Mouse (Mus musculus) kidney, postnatal 4 days (tissue): ENCODE measurements around the gene Defb20.

Experiments
- DNase-seq, 2 experiments: peaks; one replicate each; pipeline ENCODE4 v3.0.0; 2021; ENCODE audit warnings: mixed read lengths in 2 of 2

Gene Defb20

DNA sequence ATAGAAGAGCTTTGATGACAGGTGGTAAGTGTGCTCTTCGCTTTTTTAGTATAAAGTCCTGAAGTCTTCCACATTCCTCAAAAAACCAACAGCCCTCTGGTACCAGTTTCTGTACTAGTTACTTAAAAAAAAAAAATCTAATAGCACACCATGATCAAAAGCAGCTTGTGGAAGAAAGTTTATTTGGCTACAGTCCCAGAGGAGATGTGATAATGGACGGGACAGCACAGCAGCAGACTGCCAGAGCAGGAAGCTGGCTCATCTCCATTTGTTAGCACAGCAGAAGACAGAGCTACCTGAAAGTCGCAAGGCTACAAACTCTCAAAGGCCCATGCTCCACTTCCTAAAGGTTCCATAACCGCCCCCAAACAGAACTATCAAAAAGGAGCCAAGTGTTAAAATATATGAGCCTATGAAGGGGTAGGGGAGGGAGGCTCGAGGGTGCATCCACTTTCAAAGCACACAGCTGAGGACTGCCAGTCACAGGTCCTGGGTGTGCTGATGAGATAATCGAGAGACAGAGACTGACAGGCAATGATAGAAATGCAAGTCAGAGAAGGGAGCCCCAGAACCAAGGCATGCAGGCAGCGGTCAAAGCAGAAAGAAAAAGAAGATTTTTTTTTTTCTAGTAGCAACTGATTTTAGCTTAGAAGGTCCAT, 23.5 kb downstream of the Defb20 start:
- no peak for DNase-seq

GRCm38 (mm10) chr2:152500863-152501229, 24.0 kb downstream of the Defb20 start:
- DNase-seq = no peak

GRCm38 (mm10) chr2:152503950-152504349, 27.1 kb downstream of the Defb20 start:
- DNase-seq = no peak

DNA sequence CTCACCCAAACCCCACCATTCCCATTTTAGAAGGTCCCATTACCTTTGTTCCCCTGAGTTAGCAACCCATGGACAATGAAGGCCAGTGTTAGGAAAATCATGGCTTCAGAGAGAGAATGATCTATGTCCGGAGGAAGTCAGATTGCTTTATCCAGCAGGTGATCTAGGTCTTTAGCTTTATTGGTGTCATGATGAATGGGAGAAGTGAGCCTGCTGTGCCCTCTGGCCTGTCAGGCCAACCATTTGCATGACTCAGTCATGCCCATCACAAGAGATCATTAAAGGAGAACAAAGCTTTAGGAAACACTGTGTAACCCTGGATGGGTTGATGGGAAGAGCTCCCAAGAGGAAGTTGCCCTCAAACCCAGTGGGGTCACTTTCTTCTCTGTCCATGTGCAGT, 34.7 kb downstream of the Defb20 start, which contains the start of gene Defb26:
TSS of gene Defb26 (minus strand) at position 101 of the 400 bp plus-strand sequence.
- DNase-seq = no peak

- DNase-seq = no peak
Observed at GRCm38 (mm10) chr2:152516084-152516483, 39.2 kb downstream of the Defb20 start.

GRCm38 (mm10) chr2:152517981-152518380, 41.1 kb downstream of the Defb20 start, which contains the start of gene Defb28:
TSS of gene Defb28 (plus strand) at chr2:152518255.
- DNase-seq = peak; percentile 17 to 43
